Mouse (Mus musculus) heart, postnatal 14 days (tissue): Measurements from ENCODE around the gene Gm42669. TPM values are rescaled to one million over a fixed set of nuclear protein-coding genes. Genes with fewer than 3 reads are reported as not detected.

Source experiments
- total RNA-seq, 2 experiments: library from RNA; stranded (reverse); gene quantifications; 2 replicates each; pipeline ENCODE4 v1.2.3; 2021

Gm42669 gene
- total RNA-seq, 2 experiments from 2014 or later: 0.07 to 0.12 TPM

Other genes with a start within 250 kb of the Gm42669 start
- 10 to 100 TPM; 47.3 to 59.0 TPM for gene Tgfbr3, start 218.0 kb upstream of the Gm42669 start, total RNA-seq
- gene Brdt, start 176.5 kb upstream of the Gm42669 start, total RNA-seq: under 1 TPM; 0.63 to 0.98 TPM
- under 1 TPM; 0.29 to 0.31 TPM for gene Ephx4, start 104.9 kb upstream of the Gm42669 start, total RNA-seq
- not detected for gene Lpcat2b, start 76.1 kb upstream of the Gm42669 start, total RNA-seq
- 1 to 10 TPM; 4.4 to 4.5 TPM for gene Btbd8, start 69.6 kb upstream of the Gm42669 start, total RNA-seq
- not detected for gene 1700028K03Rik, start 27.1 kb downstream of the Gm42669 start, total RNA-seq
- 1 to 10 TPM; 7.0 to 8.2 TPM for gene Rpap2, start 89.8 kb downstream of the Gm42669 start, total RNA-seq
- gene Glmn, start 90.3 kb downstream of the Gm42669 start, total RNA-seq: 1 to 10 TPM; 5.0 to 7.0 TPM
- 1 to 10 TPM in 1 of 2 experiments, under 1 TPM in 1; 0.29 to 1.5 TPM for gene Gfi1, start 218.4 kb downstream of the Gm42669 start, total RNA-seq